Mouse (Mus musculus) heart, postnatal 0 days (tissue): Measurements from ENCODE around the gene Zmat5.

ENCODE experiments used
- CTCF ChIP-seq: IDR thresholded peaks from 2 replicates; pipeline ENCODE4 v1.5.1; 2016; ENCODE audit warnings: antibody characterized with exemption, control low read depth, low read depth
- EP300 ChIP-seq: IDR thresholded peaks from 2 replicates; pipeline ENCODE4 v1.6.1; 2016; ENCODE audit warnings: antibody characterized with exemption, low read depth

DNA sequence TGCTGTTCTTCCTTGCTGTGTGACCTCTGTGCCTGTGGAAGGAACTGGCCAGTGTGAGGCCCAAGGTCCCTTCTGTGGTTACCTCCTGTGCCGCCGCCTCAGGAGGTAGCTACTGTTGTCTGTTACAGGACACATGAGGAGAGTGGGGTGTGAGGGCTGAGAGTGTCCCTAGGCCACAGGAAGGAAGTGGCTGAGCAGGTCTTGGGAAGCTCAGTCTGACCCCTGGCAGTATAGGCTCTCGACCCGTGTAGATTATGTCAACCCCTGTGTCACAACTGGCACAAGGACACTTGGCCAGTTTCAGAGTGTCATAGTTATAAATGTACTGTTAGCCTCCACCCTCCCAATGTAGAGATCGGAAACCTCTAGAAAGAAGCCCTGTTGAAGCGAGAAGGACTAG is 21.0 kb upstream of the Zmat5 start:
- TF ChIP-seq CTCF = no peak
- no peak for TF ChIP-seq EP300
